Mouse (Mus musculus) G1E (cell line): ENCODE measurements around the gene Cldn15.

Source experiments
- CTCF ChIP-seq: IDR thresholded peaks from 2 replicates; pipeline ENCODE4 v1.5.1; 2012; ENCODE audit warnings: low read depth, low read length, inconsistent platforms, mixed read lengths
- GATA1 ChIP-seq: IDR thresholded peaks from 2 replicates; pipeline ENCODE4 v1.6.1; 2012; ENCODE audit warnings: borderline replicate concordance, low read length, inconsistent platforms, mixed read lengths
- GATA2 ChIP-seq: IDR thresholded peaks from 2 replicates; pipeline ENCODE4 v1.6.1; 2012; ENCODE audit warnings: low read depth, low read length, inconsistent platforms, borderline replicate concordance
- TAL1 ChIP-seq: conservative IDR thresholded peaks from 2 replicates; pipeline ENCODE4 v1.6.1; 2012; ENCODE audit warnings: low read depth, low read length, inconsistent platforms, mixed read lengths

DNA sequence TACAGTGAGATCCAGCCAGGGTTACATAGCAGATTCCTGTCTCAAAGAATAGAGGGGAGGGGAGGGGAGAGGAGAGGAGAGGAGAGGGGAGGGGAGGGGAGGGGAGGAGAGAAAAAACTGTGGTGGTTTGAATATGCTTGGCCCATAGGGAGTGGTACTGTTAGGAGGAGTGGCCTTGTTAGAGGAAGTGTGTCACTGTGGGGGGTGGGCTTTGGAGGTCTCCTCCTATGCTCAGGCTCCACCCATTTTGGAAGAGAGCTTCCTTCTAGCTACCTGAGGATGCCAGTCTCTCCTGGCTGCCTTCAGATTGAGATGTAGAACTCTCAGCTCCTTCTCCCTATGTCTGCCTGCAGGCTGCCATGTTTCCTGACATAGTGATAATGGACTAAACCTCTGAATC is 18.5 kb upstream of the Cldn15 start:
- TF ChIP-seq CTCF (no peak), GATA1 (no peak), GATA2 (no peak), TAL1 (no peak)
